Mouse (Mus musculus) lung, embryonic 16.5 days (tissue): Measurements from ENCODE around the gene 1520401A03Rik. TPM values are rescaled to one million over a fixed set of nuclear protein-coding genes. Genes with fewer than 3 reads are reported as not detected.

Experiments
- ATAC-seq: fragments of 200-750 bp; cut with Nextera tagmentation; 2 replicates; pipeline ENCODE4 v1.8.0; 2017; ENCODE audit warnings: low read depth, mild to moderate bottlenecking, moderate library complexity
- H3K27ac ChIP-seq: fragments of 300-500 bp; sonication (generic); 2 replicates; pipeline ENCODE4 v1.5.1; 2014; ENCODE audit warnings: mild to moderate bottlenecking, control low read depth, low read length
- H3K27me3 ChIP-seq: fragments of 300-500 bp; sonication (generic); 2 replicates; pipeline ENCODE4 v1.6.1; 2014; ENCODE audit warnings: low read depth, low read length, mixed read lengths; ENCODE audit not compliant: control insufficient read depth, insufficient read depth
- H3K36me3 ChIP-seq: fragments of 300-500 bp; sonication (generic); 2 replicates; pipeline ENCODE4 v1.6.1; 2014; ENCODE audit warnings: low read length; ENCODE audit not compliant: control insufficient read depth, insufficient read depth
- H3K4me1 ChIP-seq: fragments of 300-500 bp; sonication (generic); replicated peaks from 2 replicates; pipeline ENCODE4 v1.6.1; 2014; ENCODE audit warnings: low read length, mixed read lengths; ENCODE audit not compliant: control insufficient read depth, insufficient read depth
- H3K4me2 ChIP-seq: fragments of 300-500 bp; sonication (generic); 2 replicates; pipeline ENCODE4 v1.6.1; 2014; ENCODE audit warnings: low read depth, low read length, control low read depth
- H3K4me3 ChIP-seq: fragments of 300-500 bp; sonication (generic); 2 replicates; pipeline ENCODE4 v1.5.1; 2014; ENCODE audit warnings: mild to moderate bottlenecking, low read length, control low read depth
- H3K9ac ChIP-seq: fragments of 300-500 bp; sonication (generic); 2 replicates; pipeline ENCODE4 v1.6.1; 2014; ENCODE audit warnings: low read length, control low read depth
- H3K9me3 ChIP-seq: fragments of 300-500 bp; sonication (generic); 2 replicates; pipeline ENCODE4 v1.6.1; 2016; ENCODE audit warnings: low read length; ENCODE audit not compliant: control insufficient read depth
- WGBS: fragments of 180-500 bp; shearing (Covaris S2); extraction: QIAGEN DNeasy Blood & Tissue Kit; methylation state at CpG from one replicate; pipeline ENCODE4 v1.1.7; 2014; 5-methylcytosine and 5-hydroxymethylcytosine counted together
- polyA plus RNA-seq: library from polyadenylated mRNA; unstranded; fragments of >200 nt; fragmentation: Nextera tagmentation; extraction: Ambion mirVana; gene quantifications from 2 replicates; pipeline ENCODE4 v1.2.1, GENCODE M21; 2015

The 1520401A03Rik gene
- polyA plus RNA-seq, 1 experiment from 2014 or later, result 0.14 TPM

GRCm38 (mm10) chr17:23670516-23671074 is 52.0 kb downstream of the 1520401A03Rik start:
- Histone ChIP-seq H3K4me2 (no peak overlapping the region), H3K36me3 (peaks cover 21% of the 10 kb centered on the region), H3K4me1 (peaks cover 22% of the 10 kb centered on the region), H3K9ac (no peak overlapping the region), H3K4me3 (no peak overlapping the region), H3K9me3 (no peaks in the 10 kb centered on the region), H3K27me3 (no peaks in the 10 kb centered on the region), H3K27ac (no peak overlapping the region)
- 84% methylated on average over 7 of the region's 7 CpGs for WGBS
- no peak for ATAC-seq

- H3K9ac ChIP-seq, result no peak overlapping the region
- peaks cover 21% of the 10 kb centered on the region for H3K36me3 ChIP-seq
- peaks cover 8% of the 10 kb centered on the region for H3K27me3 ChIP-seq
- H3K4me3 ChIP-seq, result no peak overlapping the region
- peaks cover 2% of the 10 kb centered on the region; the same call in 1 of the 2 replicates for H3K4me1 ChIP-seq
- H3K4me2 ChIP-seq, result no peak overlapping the region
- no peak for ATAC-seq
- WGBS, result 69% methylated on average over 14 of the region's 14 CpGs
- no peak overlapping the region for H3K27ac ChIP-seq
- H3K9me3 ChIP-seq, result no peaks in the 10 kb centered on the region
Measured at GRCm38 (mm10) chr17:23665511-23665910, 57.1 kb downstream of the 1520401A03Rik start.

GRCm38 (mm10) chr17:23664556-23665021 is 58.0 kb downstream of the 1520401A03Rik start:
- peak; percentile 26; the same call in 1 of the 2 replicates for ATAC-seq

GRCm38 (mm10) chr17:23661526-23661925 is 61.1 kb downstream of the 1520401A03Rik start:
- H3K9me3 ChIP-seq, result no peaks in the 10 kb centered on the region
- H3K4me1 ChIP-seq, result peaks cover 2% of the 10 kb centered on the region; the same call in 1 of the 2 replicates
- no peak overlapping the region for H3K4me3 ChIP-seq
- H3K27me3 ChIP-seq, result peaks cover 11% of the 10 kb centered on the region
- no peak for ATAC-seq
- 2% methylated on average over 9 of the region's 9 CpGs for WGBS
- no peak overlapping the region for H3K9ac ChIP-seq
- H3K27ac ChIP-seq, result no peak overlapping the region
- no peak overlapping the region for H3K4me2 ChIP-seq
- H3K36me3 ChIP-seq, result peaks cover 2% of the 10 kb centered on the region; the same call in 1 of the 2 replicates

More at GRCm38 (mm10) chr17:23664556-23665021, 58.0 kb downstream of the 1520401A03Rik start:
- WGBS, result 9% methylated on average over 5 of the region's 5 CpGs
- no peak overlapping the region for H3K4me3 ChIP-seq
- peaks cover 17% of the 10 kb centered on the region for H3K36me3 ChIP-seq
- H3K4me1 ChIP-seq, result peaks cover 2% of the 10 kb centered on the region; the same call in 1 of the 2 replicates
- no peak overlapping the region for H3K27ac ChIP-seq
- H3K9me3 ChIP-seq, result no peaks in the 10 kb centered on the region
- no peak overlapping the region for H3K9ac ChIP-seq
- H3K27me3 ChIP-seq, result peaks cover 11% of the 10 kb centered on the region
- H3K4me2 ChIP-seq, result no peak overlapping the region

GRCm38 (mm10) chr17:23660876-23661200 is 61.7 kb downstream of the 1520401A03Rik start:
- Histone ChIP-seq H3K4me3 (peak overlapping the region; percentile 47), H3K4me1 (peaks cover 2% of the 10 kb centered on the region; the same call in 1 of the 2 replicates), H3K4me2 (peak overlapping the region; percentile 59), H3K27ac (0 out of 2 replicates have a peak overlapping the region, but pooled peaks have one; percentile 26), H3K27me3 (peaks cover 11% of the 10 kb centered on the region), H3K9ac (peak overlapping the region; percentile 51), H3K36me3 (no peaks in the 10 kb centered on the region), H3K9me3 (no peaks in the 10 kb centered on the region)
- 1% methylated on average over 14 of the region's 14 CpGs for WGBS
- ATAC-seq, result peak; percentile 58

GRCm38 (mm10) chr17:23660117-23660875 is 62.3 kb downstream of the 1520401A03Rik start, which contains the start of gene Bicdl2:
Gene Bicdl2 (plus strand): TSS chr17:23660506.
- Histone ChIP-seq H3K36me3 (no peaks in the 10 kb centered on the region), H3K9ac (peak within 1 kb of the TSS; percentile 51), H3K27me3 (peaks cover 11% of the 10 kb centered on the region), H3K4me3 (peak within 1 kb of the TSS; percentile 47), H3K4me1 (peaks cover 2% of the 10 kb centered on the region; the same call in 1 of the 2 replicates), H3K4me2 (peak within 1 kb of the TSS; percentile 59), H3K9me3 (no peaks in the 10 kb centered on the region), H3K27ac (peak within 1 kb of the TSS; percentile 26; the same call in 1 of the 2 replicates)
- 5% methylated on average over 27 of the region's 27 CpGs for WGBS
- ATAC-seq, result peak; percentile 66

GRCm38 (mm10) chr17:23658450-23658849 is 64.1 kb downstream of the 1520401A03Rik start:
- no peak overlapping the region for H3K27ac ChIP-seq
- H3K36me3 ChIP-seq, result no peaks in the 10 kb centered on the region
- no peak overlapping the region for H3K4me3 ChIP-seq
- no peak overlapping the region for H3K9ac ChIP-seq
- WGBS, result 76% methylated on average over 3 of the region's 3 CpGs
- H3K4me1 ChIP-seq, result no peaks in the 10 kb centered on the region
- H3K4me2 ChIP-seq, result no peak overlapping the region
- peaks cover 11% of the 10 kb centered on the region for H3K27me3 ChIP-seq
- no peak for ATAC-seq
- no peaks in the 10 kb centered on the region for H3K9me3 ChIP-seq
